Mouse (Mus musculus): ENCODE results near the gene Borcs8.

Gene Borcs8

DNA sequence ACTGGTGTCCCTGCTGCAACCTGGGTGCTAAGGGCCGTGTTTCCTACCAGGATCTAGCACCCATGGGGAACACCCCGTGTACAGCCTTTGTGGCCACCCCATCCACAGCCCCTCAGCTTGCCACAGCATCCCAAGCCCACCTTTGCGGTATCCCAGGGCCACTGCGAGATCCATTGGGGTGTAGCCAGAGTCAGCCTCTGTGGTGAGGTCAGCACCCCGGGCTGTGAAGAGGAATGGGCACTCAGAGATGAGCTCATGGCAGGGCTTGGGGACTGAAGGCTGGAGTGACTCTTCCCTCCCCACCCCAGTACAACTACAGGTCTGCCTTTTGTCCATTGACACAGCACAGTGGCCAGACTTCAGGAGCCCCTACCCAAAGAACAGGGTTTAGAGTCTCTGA is 5.2 kb upstream of the Borcs8 start:
- no peak for DNase-seq (ENCODE audit: low read depth, low spot score)

DNA sequence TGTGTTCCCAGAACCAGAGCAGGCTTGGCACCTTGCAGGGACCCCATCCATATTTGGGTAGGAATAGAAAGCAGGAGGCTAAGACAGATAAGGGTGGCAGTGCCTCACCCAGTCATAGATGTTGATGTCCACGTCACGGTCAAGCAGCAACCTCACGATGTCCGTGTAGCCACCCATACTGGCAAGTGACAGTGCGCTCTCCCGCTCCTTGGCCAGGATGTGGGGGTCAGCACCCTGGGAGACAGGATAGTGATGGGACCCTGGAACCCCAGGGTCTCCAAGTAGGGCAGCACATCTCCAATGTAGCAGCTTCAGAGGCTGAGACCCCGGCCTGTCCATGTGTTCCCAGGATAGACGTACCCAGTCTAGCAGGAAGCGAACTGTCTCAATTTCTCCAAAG is 4.4 kb upstream of the Borcs8 start:
- DNase-seq (ENCODE audit: low read depth, low spot score), result no peak

DNA sequence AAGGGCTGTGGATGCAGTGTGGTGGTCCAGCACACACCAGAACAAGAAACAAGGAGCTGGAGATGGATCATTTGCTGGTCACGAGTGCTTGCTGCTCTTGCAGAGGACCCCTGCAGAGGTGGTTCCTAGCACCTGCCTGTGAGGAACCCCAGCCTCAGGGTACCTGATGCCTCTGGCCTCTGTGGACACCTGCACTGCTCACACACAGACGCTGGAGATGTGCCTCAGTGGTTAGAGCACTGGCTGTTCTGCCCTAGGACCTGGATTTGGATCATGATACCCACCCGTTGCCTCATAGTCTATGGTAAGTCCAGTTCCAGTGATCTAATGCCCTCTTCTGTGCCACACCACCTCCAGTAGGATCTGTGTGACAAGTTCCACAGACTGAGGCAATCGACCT is 2.7 kb upstream of the Borcs8 start:
- no peak for DNase-seq (ENCODE audit: low read depth, low spot score)

DNA sequence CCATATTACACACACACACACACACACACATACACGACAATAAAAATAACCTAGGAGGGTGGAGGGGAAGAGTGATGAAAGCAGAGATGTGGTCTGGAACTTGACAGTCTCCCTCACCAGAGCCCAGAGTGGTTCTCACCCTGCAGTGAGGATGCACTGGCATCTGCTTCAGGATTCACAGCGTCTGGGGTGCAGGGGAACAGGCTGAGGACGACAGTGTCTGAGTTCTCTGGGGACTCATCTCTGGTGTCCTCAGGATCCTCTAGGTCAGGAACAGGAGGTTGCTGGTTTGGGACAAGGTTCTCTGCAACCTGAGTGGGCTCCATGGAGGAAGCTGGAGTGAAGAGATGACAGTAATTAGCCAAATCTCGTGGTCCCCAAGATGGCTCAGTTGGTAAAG is 1.4 kb upstream of the Borcs8 start:
- no peak for DNase-seq (ENCODE audit: low read depth, low spot score)

DNA sequence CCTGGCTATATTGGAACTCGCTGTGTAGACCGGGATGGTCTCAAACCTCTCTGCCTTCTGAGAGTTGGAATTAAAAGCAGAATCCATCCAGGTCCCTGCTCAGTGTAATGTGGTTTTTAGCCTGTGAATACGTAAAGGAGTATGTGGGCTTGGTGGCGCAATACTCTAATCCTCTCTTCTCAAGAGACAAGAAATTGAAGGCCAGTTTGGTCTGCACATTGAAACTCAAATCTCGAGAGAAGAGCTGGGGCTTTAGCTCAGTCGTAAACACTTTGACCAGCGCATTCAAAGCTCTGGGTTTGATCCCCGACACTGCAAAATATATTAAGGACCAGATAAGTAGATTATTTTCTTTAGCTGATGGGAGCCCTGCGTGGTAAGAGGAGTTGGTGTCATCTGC is 682 bp downstream of the Borcs8 start:
- no peak for DNase-seq (ENCODE audit: low read depth, low spot score)

DNA sequence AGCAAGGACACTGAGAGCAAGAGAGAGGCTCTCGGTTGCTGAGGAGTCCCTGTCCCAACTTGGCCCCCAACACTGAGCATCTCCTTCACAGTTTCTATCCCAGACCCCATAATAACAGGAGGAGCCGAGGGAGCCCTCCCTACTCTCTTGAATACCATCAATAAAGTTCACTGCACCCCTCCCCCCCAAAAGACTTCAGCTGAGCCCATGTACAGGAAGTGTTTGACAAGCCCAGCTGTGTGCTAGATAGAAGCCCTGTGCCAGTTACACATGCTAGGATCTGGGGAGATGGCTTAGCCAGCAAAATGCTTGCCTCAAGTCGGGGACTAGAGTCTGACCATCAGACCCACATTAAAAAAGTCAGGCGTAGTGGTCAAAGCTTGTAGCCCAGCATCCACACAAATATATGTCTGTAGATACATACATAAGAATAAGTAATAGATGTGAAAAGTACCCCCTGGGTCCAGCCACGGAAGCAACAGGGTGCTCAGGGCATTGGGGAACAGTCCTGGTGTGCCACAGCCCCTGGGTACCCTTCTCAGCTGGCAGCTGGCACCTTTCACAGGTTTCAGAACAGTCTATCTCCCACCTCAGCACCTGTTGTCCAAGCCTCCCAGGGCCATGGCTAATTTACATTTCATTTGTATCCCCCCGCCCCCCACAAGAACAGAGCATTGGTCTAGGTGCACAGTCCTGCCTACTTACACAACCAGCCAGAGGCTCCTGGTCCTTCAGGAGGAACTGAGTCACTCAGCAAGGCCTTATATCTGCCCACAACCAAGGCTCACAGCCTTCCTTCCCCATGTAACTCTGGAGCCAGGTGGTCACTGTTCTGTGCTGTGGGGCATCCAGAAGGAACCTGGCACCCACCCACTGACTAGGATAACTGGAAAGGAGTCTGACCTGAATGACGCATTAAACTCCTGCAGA is 8.6 kb downstream of the Borcs8 start:
- DNase-seq (ENCODE audit: low read depth, low spot score), result no peak

DNA sequence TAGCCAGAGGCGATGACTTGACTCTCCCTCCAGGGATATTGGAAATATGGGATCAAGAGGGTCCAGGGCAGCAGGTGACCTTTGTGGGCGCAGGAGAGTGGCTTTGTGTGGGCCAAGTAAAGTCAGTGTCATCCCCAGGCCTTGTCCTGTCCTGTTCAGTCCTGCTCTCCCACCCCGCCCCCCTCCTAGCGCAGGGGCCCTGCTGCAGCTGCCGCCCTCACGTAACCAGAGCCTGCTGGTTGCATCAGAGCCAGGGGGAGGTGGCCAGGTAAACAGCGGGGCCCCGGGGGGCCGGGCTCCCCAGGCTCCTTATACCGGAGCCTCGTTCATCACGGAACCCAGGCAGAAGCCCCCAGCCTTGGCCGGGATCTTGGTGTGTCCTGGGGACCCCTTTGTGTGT is 10.9 kb downstream of the Borcs8 start:
- no peak for DNase-seq (ENCODE audit: low read depth, low spot score)

DNA sequence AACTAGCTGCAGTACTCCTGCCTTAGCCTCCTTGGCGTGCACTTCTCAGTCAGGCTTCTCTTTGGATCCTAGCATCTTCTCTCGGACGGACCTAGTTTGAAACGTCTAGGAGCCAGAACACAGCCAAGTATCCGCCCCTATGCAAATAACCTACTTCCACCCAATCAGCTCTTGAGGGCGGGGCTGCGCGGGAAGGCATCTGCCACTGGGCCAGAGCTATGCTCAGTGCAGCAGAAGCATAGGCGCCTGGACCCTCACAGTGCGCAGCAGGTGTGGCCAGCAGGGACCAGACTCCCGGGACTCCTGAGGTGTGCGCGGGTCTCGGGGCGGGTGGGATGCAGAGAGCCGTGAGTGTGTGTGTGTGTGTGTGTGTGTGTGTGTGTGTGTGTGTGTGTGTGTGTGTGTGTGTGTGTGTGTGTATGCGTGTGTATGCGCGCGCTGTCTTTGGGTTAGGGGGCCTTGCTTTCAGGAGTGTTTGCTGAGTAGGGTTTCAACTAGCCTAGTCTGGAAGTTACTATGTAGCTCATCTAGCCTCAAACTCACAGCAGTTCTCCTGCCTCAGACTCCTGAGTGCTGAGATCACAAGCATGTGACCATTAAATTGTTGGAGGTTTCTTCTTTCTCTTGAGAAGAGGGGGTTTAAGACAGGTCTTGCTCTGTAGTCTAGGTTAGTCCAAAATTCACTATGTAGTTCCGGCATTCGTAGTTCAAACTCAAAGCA is 13.4 kb downstream of the Borcs8 start:
- DNase-seq (ENCODE audit: low read depth, low spot score), result peak; percentile 93

DNA sequence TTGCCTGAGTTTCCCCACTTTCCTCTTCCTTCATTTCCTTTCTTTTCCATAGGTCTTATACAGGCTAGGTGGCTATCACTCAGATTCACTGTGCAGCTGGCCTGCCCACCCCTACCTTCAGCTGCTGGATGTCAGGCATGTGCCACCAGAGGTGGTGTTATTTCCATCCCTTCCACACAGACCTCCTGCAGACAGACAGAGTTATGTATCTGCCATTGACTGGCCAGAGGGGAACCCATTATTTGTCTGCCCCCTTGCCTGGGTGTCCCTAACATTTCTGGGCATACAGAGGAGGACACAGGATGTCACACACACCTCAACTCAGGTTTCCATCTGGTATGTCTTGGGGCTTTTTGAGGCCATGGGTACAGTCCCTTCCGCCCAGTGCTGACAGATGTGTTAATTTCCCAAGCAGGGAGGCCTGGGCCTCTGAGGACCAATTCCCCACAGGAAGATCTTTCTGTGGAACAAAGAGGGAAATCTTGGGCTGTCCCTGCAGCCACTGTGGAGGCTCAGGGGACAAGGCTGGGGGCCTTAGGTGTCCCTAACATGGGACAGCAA is 18.0 kb downstream of the Borcs8 start:
- DNase-seq (ENCODE audit: low read depth, low spot score), result no peak

DNA sequence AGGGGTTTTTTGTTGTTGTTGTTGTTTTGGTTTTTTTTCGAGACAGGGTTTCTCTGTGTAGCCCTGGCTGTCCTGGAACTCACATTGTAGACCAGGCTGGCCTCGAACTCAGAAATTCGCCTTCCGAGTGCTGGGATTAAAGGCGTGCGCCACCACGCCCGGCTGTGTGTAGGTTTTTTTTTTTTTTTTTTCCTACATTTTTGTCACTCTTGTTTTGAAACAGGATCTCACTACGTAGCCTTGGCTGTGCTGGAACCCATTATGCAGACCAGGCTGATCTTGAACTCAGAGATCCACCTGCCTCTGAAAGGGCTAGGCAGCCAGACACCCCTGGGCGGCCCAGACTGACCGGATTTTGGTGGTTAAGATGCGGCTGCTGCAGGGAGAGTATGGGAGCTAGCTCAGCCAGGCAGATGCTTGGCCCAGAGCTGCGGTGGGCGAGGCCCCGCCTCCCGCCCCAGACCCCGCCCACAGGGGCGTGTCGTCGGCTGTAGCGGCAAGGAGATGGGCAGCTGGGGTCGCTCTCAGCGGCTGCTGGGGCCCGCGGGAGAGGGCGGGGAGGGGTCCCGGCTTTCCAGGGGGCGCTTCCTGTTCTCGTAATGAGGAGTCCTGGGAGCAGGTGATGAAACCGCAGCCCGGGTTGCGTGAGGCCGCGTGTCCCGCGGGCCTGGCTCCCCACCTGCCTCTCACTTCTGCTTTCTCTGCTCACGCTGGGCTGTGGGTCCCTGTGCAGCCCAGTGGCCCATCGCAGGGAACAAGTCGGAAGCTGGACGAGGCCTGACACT is 19.0 kb downstream of the Borcs8 start:
- DNase-seq (ENCODE audit: low read depth, low spot score), result peak; percentile 90

DNA sequence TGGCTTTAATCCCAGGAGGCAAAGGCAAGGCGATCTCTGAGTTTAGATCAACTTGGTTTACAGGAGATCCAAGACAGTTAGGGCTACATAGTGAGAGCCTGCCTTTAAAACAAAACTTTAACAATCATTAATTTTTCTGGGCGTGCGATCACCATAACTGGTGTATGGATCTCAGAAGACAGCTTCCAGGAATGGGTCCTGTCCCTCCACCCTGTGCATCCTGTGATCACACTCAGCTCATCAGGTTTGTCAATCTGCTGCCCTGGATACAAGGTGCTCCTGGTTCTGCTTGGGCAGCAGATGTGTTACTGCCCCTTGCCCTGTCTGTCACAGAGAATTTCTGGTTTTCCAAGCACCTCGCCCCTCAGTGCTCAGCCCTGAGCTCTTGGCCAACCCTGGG is 19.9 kb downstream of the Borcs8 start:
- no peak for DNase-seq (ENCODE audit: low read depth, low spot score)

DNA sequence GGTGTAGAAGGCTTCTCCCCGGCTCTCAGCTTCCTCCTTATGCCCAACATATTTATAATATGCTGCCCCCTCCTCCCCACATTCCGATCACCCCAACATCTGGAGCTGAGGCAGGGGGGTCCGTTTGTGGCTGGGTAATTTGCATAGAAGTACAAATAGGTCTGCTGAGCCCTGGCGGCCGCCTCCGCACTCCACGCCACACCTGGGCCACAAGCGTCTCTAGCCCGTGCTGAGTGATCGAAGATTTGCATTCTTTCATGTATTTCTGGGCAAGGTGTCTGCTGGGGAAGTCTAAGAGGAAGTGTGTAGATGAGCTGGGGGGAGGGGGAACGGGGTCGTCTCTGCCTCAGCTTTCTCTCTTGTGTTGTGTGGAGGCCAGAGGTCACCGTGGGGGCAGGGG is 20.7 kb downstream of the Borcs8 start:
- peak; percentile 25 for DNase-seq (ENCODE audit: low read depth, low spot score)

DNA sequence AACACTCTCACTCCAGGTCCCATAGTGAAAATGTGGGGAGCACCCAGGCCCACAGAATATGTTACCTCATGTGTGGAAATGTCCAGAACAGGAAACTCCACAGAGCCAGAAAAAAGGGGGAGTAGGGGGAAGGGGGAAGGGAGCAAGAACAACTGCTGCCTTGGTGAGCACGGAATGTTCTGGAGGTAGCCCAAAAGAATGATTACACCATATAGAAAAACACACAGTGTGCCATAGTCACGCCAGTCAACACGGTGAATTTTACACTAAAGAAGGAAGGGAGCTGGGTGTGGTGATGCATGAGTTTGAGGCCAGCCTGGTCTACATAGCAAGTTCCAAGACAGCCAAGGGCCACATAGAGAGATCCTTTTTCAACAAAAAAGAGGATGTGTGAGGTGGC is 24.0 kb downstream of the Borcs8 start:
- no peak for DNase-seq (ENCODE audit: low read depth, low spot score)

DNA sequence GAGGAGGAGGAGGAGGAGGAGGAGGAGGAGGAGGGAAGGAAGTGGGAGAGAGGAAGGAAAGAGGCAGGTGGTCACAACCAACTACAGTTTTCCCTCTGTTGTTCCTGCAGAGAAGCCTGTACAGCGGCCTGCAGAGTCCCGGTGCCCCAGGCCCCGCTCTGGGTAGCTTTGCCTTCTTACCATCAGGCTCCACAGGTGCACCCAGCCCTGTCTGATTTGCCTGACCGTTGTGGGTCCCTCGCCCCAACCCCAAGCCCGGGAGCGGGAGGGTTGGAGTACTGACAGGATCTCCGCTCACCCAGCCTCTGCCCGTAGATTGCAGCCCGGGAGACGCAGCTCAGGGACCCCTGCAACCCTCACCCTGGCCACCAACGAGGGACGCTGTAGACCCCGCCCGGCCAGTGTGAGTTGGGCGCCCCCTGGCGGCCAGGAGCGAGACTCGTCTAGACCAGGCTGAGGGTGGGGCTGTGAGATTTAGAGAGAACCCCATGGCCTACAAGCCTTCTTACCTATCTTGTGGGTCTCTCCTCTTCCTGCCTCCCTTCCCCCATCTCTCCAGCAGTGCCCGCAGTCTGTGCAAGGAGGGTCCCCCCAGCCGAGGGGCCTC is 27.3 kb downstream of the Borcs8 start:
- peak; percentile 85 for DNase-seq (ENCODE audit: low read depth, low spot score)

DNA sequence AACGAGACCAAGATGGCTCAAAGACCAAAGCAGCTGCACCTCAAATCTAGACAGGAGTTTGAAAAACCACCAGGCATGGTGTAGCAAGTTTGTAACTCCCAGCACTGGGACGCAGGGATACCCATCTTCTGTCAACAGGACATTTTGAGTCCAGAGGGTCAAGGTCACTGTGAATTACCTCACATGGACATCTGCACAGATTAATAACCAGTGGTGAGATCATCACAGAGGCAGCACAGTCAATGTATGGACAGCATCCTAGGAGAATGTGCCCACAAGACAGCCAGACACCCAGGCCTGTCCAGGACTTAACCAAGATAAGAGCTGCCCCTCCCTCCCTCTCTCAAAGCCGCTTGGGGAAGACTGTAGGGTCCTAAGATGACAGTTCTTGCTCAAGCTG is 30.8 kb downstream of the Borcs8 start:
- DNase-seq (ENCODE audit: low read depth, low spot score), result no peak

DNA sequence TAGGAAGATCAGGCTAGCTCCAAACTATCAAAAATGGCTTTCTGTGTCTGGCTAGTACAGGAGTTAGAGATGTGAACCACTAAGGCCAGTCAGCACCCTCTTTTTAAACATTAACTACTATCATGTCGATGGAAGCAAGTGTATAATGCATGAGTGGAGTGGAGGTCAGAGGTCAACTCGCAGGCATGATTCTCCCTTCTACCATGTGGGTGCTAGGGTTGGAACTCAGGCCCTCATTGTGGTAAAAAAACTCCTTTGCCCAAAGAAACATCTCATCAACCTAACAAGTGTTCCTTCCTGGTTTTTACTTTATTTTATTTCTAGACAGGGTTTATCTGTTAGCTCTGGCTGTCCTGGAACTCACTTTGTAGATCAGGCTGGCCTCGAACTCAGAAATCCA is 31.4 kb downstream of the Borcs8 start:
- no peak for DNase-seq (ENCODE audit: low read depth, low spot score)

DNA sequence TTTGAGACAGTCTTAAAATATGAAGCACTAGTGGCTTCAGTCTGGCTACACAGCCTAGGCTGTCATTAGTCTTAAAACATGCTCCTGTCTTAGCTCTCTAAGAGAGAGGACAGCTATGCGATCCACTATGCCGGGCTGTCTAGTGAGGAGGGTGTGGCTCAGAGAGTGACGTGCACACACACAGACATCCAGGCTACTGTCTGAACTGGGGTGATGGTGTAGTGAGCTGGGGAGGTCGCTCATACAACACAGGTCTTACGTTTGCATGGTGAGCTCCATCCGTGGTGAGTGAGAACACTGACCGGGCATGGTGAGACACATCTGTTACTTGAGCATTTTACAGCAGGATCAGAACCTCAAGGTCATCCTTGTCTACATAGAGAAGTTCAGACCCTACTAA is 31.9 kb downstream of the Borcs8 start:
- DNase-seq (ENCODE audit: low read depth, low spot score), result no peak

DNA sequence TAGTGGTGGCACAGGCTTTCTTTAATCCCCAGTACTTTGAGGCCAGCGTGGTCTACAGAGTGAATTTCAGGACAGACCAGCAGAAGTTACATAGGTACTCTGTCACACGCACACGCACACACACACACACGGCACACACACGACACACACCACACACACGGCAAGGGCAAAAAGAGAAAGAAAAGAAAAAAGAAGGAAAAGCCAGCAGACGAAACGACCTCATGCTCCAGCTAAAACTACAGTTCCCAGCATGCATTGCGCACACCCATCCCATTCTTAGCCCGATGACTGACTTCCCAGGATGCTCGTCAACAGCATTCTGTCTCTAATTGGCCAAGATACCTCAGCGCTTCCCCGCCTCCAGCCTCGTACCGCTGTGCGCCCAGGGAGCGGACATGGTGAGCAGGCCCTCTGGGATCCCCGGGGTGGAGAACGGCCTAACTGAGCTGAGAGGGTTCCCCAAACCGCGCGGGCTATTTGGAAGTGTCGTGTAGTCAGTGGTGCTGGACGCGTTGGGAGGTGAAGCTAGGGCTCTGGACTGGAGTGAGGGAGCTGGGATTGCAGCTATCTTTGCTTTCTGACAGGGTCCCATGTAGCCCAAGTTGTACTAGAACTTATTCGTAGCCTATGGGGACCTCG is 32.9 kb downstream of the Borcs8 start, which contains the start of gene Tmem161a:
TSS of gene Tmem161a (plus strand) at position 314 of the 639 bp plus-strand sequence.
- DNase-seq (ENCODE audit: low read depth, low spot score), result peak; percentile 96

DNA sequence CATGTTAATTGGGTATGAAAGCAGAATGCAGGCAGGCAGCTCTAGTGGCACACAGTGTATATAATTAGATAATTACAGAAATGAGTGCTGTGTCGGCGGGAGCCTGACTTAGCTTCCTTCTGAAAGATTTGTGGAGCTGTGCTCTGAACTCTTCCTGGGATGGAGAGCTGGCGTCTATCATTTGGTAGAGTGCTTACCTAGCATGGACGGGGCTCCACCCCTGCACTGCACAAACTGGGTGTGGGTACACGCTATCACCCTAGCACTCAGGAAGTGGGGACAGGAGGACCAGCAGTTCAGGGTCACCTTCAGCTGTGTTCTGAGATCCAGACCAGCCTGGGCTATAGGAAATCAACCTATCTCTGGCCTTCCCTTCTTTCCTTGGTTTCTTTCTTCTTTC is 34.0 kb downstream of the Borcs8 start:
- DNase-seq (ENCODE audit: low read depth, low spot score), result no peak

DNA sequence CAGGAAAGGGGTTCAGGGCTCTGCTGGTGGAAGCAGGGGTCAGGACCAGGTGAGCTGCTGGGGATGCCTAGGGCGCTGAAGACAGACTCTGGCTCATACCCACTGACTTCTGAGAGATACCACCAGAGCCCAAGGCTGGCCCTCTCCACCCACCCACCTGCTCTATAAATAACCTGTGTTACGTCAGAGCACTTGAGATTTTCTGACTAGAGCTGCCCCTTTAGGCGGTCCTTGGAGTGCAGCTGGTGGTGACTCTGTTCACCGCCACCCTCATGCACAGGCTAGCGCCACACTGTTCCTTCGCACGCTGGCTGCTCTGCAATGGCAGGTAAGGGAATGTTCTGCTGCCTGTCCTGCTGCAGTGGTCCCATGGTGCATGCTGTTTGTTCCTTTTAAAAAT is 34.8 kb downstream of the Borcs8 start:
- no peak for DNase-seq (ENCODE audit: low read depth, low spot score)

DNA sequence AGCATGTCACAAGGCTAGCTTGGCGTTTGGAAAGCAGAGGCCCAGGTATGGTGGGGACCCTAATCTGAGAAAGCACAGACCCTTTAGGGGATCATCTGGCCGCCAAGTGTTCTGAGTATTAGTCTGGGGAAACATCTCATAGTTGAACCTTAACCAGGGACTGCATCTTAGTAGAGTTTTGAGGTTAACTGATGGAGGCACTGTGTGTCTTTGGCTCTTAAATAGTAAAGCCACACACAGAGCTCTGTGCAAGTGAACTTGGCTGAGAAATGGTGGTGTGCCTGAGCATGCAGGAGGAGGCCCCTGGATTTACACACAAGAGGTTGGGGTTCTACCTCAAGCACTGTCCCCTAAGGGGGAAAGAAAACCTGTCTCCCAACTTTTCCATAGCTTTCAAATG is 38.9 kb downstream of the Borcs8 start:
- DNase-seq (ENCODE audit: low read depth, low spot score), result no peak

All from ZHBTc4 (cell line).